Mouse (Mus musculus): ENCODE data around the gene BC048671.

GRCm38 (mm10) chr6:90321811-90322210, 20.8 kb downstream of the BC048671 start:
- TF ChIP-seq CTCF (IDR thresholded peaks at IDR 0.05; ENCODE audit: extremely low read depth, insufficient read length, insufficient replicate concordance, low read depth, low read length) = no peak
- TF ChIP-seq POLR2A (IDR thresholded peaks at IDR 0.05; ENCODE audit: low read depth, low read length) = no peak

Measured in small intestine, adult 2 months (tissue).